ENCODE assay signal across 8 mouse cellular contexts in genomic region chr10:7727011-7727410, GRCm38 (mm10). TPM values are rescaled to one million over a fixed set of nuclear protein-coding genes. Genes with fewer than 3 reads are reported as not detected.
A peak's percentile ranks its signal among the peaks of the same experiment; 100 is the strongest.
DNase-seq lines count a peak whose midpoint lies in the region; ATAC-seq and TF ChIP-seq lines count a peak whose summit lies in the region.

No protein-coding gene starts in this region.

- no peak for ATAC-seq in kidney, embryonic 15.5 days (replicated peaks; ENCODE audit: low FRiP score)
- no peak for ATAC-seq in intestine, embryonic 15.5 days

- no peaks in the 10 kb centered on the region for H3K9me3 ChIP-seq in kidney, embryonic 15.5 days (replicated peaks)
- no peaks in the 10 kb centered on the region for H3K9me3 ChIP-seq in embryonic facial prominence, embryonic 10.5 days
- H3K9me3 ChIP-seq in intestine, embryonic 15.5 days, result no peaks in the 10 kb centered on the region

- 22% methylated on average over 3 of the region's 3 CpGs for WGBS in kidney, embryonic 15.5 days
- WGBS in embryonic facial prominence, embryonic 10.5 days, result 26% methylated on average over 3 of the region's 3 CpGs
- WGBS in intestine, embryonic 15.5 days, result 16% methylated on average over 3 of the region's 3 CpGs
- 31% methylated on average over 3 of the region's 3 CpGs for WGBS in cerebellum, adult 2 months

- no peak for DNase-seq in kidney, postnatal 25 days
- no peak for DNase-seq in embryonic facial prominence, embryonic 10.5 days (ENCODE audit: low spot score)
- peak; percentile 36 for DNase-seq in naive thymus-derived CD4-positive, alpha-beta T cell, adult 2 months (ENCODE audit: low read depth)
- no peak for DNase-seq in cerebellum, adult 2 months
- no peak for DNase-seq in lung, postnatal 14 days
- no peak for DNase-seq in retina, postnatal 1 day

- H3K4me2 ChIP-seq in kidney, embryonic 15.5 days, result peak overlapping the region; percentile 71
- H3K4me2 ChIP-seq in intestine, embryonic 15.5 days (replicated peaks), result peak overlapping the region; percentile 75

- H3K36me3 ChIP-seq in kidney, embryonic 15.5 days, result no peaks in the 10 kb centered on the region
- H3K36me3 ChIP-seq in embryonic facial prominence, embryonic 10.5 days (replicated peaks), result peaks cover 4% of the 10 kb centered on the region; the same call in 1 of the 2 replicates
- no peaks in the 10 kb centered on the region for H3K36me3 ChIP-seq in intestine, embryonic 15.5 days

- no peak for TF ChIP-seq POLR2A in cerebellum, adult 2 months (IDR thresholded peaks at IDR 0.05; ENCODE audit: borderline replicate concordance, insufficient read depth, low read length)

- no peak for TF ChIP-seq CTCF in cerebellum, adult 2 months (IDR thresholded peaks at IDR 0.05; ENCODE audit: borderline replicate concordance, insufficient read depth, low read depth, low read length)

- no peaks in the 10 kb centered on the region for H3K27me3 ChIP-seq in kidney, embryonic 15.5 days
- H3K27me3 ChIP-seq in embryonic facial prominence, embryonic 10.5 days (replicated peaks; ENCODE audit: low read depth, poor library complexity, severe bottlenecking), result no peaks in the 10 kb centered on the region
- H3K27me3 ChIP-seq in intestine, embryonic 15.5 days (replicated peaks), result no peaks in the 10 kb centered on the region
- H3K27me3 ChIP-seq in cerebellum, adult 2 months (ENCODE audit: control insufficient read depth, insufficient read depth, low read length), result no peaks in the 10 kb centered on the region

- H3K4me3 ChIP-seq in kidney, embryonic 15.5 days (replicated peaks), result peak overlapping the region; percentile 89
- H3K4me3 ChIP-seq in embryonic facial prominence, embryonic 10.5 days, result peak overlapping the region; percentile 73
- peak overlapping the region; percentile 19; the same call in 1 of the 2 replicates for H3K4me3 ChIP-seq in intestine, embryonic 15.5 days (replicated peaks)
- no peak overlapping the region for H3K4me3 ChIP-seq in cerebellum, adult 2 months (replicated peaks; ENCODE audit: insufficient read depth, low read depth, low read length)

- H3K4me1 ChIP-seq in kidney, embryonic 15.5 days, result peaks cover 16% of the 10 kb centered on the region
- peaks cover 12% of the 10 kb centered on the region for H3K4me1 ChIP-seq in embryonic facial prominence, embryonic 10.5 days
- peaks cover 4% of the 10 kb centered on the region; the same call in 1 of the 2 replicates for H3K4me1 ChIP-seq in intestine, embryonic 15.5 days (replicated peaks)
- H3K4me1 ChIP-seq in cerebellum, adult 2 months (ENCODE audit: control insufficient read depth, insufficient read depth, low read length), result no peaks in the 10 kb centered on the region

- H3K27ac ChIP-seq in kidney, embryonic 15.5 days, result no peak overlapping the region
- no peak overlapping the region for H3K27ac ChIP-seq in embryonic facial prominence, embryonic 10.5 days (replicated peaks)
- H3K27ac ChIP-seq in intestine, embryonic 15.5 days, result no peak overlapping the region
- no peak overlapping the region for H3K27ac ChIP-seq in cerebellum, adult 2 months (ENCODE audit: insufficient read depth, low read length)

- peak overlapping the region; percentile 29; the same call in 1 of the 2 replicates for H3K9ac ChIP-seq in kidney, embryonic 15.5 days
- peak overlapping the region; percentile 80; the same call in 1 of the 2 replicates for H3K9ac ChIP-seq in intestine, embryonic 15.5 days

RNA-seq across cellular contexts. Expression of gene Katna1, which starts 1.2 kb away (rescaled TPM):
- 56.6 and 57.7 TPM in 2 replicates for polyA plus RNA-seq in kidney, embryonic 15.5 days (2015; fragmentation: Nextera tagmentation; extraction: Ambion mirVana)
- 69.3 and 72.0 TPM in 2 replicates for polyA plus RNA-seq in embryonic facial prominence, embryonic 10.5 days (2016; fragmentation: Nextera tagmentation; extraction: Ambion mirVana)
- polyA plus RNA-seq in intestine, embryonic 15.5 days (2015; fragmentation: Nextera tagmentation; extraction: Ambion mirVana), result 52.6 and 57.9 TPM in 2 replicates
- polyA plus RNA-seq in cerebellum, adult 2 months (2012; rRNA removed), result 12.5 and 13.8 TPM in 2 replicates

RNA-seq across cellular contexts. Expression of gene Lats1, which starts 46.0 kb away (rescaled TPM):
- 8.6 and 9.1 TPM in 2 replicates for polyA plus RNA-seq in kidney, embryonic 15.5 days (2015; fragmentation: Nextera tagmentation; extraction: Ambion mirVana)
- 7.7 and 8.2 TPM in 2 replicates for polyA plus RNA-seq in embryonic facial prominence, embryonic 10.5 days (2016; fragmentation: Nextera tagmentation; extraction: Ambion mirVana)
- 8.2 and 8.4 TPM in 2 replicates for polyA plus RNA-seq in intestine, embryonic 15.5 days (2015; fragmentation: Nextera tagmentation; extraction: Ambion mirVana)
- polyA plus RNA-seq in cerebellum, adult 2 months (2012; rRNA removed), result 20.5 and 22.2 TPM in 2 replicates

RNA-seq across cellular contexts. Expression of gene Pcmt1, which starts 46.1 kb away (rescaled TPM):
- 115 and 122 TPM in 2 replicates for polyA plus RNA-seq in kidney, embryonic 15.5 days (2015; fragmentation: Nextera tagmentation; extraction: Ambion mirVana)
- polyA plus RNA-seq in embryonic facial prominence, embryonic 10.5 days (2016; fragmentation: Nextera tagmentation; extraction: Ambion mirVana), result 120 and 126 TPM in 2 replicates
- polyA plus RNA-seq in intestine, embryonic 15.5 days (2015; fragmentation: Nextera tagmentation; extraction: Ambion mirVana), result 114 TPM in 2 replicates
- polyA plus RNA-seq in cerebellum, adult 2 months (2012; rRNA removed), result 146 and 151 TPM in 2 replicates

RNA-seq across cellular contexts. Expression of gene Nup43, which starts 59.7 kb away (rescaled TPM):
- polyA plus RNA-seq in kidney, embryonic 15.5 days (2015; fragmentation: Nextera tagmentation; extraction: Ambion mirVana), result 55.2 and 58.1 TPM in 2 replicates
- polyA plus RNA-seq in embryonic facial prominence, embryonic 10.5 days (2016; fragmentation: Nextera tagmentation; extraction: Ambion mirVana), result 95.4 and 95.9 TPM in 2 replicates
- 48.9 and 51.2 TPM in 2 replicates for polyA plus RNA-seq in intestine, embryonic 15.5 days (2015; fragmentation: Nextera tagmentation; extraction: Ambion mirVana)
- polyA plus RNA-seq in cerebellum, adult 2 months (2012; rRNA removed), result 10.2 and 10.9 TPM in 2 replicates
